Mouse (Mus musculus) CD4-positive helper T cell, adult 2 months (primary cell): ENCODE data around the gene Gsta2.
"Not testable (repeated sequence)": the region's sequence is repeated elsewhere in the genome, so short reads cannot be mapped to it uniquely, and the experiment has no call there.

Experiments
- DNase-seq: peaks from one replicate; pipeline ENCODE4 v3.0.0-alpha.2; 2012; ENCODE audit warnings: low read depth, missing footprints, low spot score

The Gsta2 gene

GRCm38 (mm10) chr9:78299143-78299542, 56.4 kb downstream of the Gsta2 start:
- not testable (repeated sequence) for DNase-seq

- DNase-seq: no peak
Measured at GRCm38 (mm10) chr9:78298232-78298631, 57.4 kb downstream of the Gsta2 start.

DNA sequence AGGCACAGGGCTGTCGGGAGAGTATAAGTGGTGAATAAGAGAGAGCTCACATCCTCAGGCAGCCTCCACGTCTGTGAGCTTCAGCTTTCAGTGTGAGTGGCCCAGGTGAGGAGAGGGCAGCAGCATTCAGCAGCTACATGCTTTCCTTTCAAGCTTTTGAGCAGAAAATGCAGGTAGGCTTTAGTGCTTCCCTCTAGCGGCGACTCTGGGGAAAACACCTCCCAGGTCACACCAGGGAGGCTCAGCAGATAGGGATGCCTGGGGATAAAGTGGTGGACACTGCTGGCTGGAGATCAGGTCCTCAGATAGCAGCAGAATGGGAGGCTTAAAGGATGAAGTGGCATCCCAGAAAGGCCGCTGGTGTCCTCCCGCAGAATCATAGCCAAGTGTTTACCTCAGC, 59.5 kb downstream of the Gsta2 start:
- DNase-seq: peak; percentile 36

DNA sequence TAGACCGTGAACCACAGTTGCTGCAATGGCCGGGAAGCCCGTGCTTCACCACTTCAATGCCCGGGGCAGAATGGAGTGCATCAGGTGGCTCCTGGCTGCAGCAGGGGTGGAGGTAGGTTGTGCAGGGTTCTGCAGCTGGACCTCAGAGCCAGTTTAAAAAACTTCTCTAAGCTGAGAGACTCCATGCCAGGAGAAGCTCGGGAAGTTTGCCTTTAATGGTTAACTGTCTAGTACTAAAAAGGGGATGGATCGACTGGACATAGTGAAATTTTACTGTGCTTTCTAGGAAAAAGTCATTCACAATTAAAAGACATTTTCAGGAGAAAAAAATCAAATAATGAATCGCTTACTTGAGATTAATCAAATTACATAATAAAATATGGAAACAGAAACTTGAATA, 60.8 kb downstream of the Gsta2 start:
- not testable (repeated sequence) for DNase-seq

GRCm38 (mm10) chr9:78293683-78294082, 61.9 kb downstream of the Gsta2 start:
- not testable (repeated sequence) for DNase-seq

DNA sequence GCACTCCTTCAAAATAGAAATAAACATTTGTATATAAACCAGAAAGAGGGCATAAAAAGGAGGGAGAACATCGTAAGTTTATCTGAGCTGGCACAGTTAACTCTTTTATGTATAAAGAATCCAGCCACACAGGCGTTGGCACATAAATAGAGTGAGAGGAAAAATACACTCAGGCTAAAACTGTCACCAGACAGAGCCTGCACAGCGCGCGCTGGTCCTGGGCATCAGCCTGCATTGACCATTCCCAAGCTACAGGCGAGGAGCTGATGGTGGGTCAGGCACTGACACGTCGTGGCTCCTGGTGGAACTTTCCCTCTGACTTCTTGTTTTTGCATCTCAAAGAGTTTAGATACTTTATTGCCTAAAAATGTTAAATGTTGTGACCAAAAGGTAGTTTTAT, 63.1 kb downstream of the Gsta2 start:
- DNase-seq: not testable (repeated sequence)

GRCm38 (mm10) chr9:78289723-78290122, 65.9 kb downstream of the Gsta2 start, which contains the start of gene Gm10639:
TSS of gene Gm10639 (plus strand) at chr9:78289923.
- DNase-seq: not testable (repeated sequence)

DNA sequence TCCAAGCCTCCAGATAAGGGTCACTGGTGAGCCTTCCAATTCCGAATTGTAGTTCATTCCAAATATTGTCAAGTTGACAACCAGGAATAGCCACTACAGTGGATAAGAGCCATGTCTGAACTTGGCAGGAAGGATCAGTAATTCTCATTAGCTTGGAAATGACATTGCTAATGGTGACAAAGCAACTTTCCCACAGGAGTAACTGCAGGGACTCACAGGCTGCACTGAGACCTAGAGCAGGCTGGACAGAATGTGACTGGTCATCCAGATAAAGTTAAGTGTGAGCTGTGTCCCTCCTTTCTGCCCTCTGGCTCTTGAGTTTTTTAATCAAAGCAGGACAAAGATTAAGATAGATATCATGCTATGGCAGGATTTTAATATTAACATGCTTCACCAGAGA, 66.5 kb downstream of the Gsta2 start:
- not testable (repeated sequence) for DNase-seq

DNA sequence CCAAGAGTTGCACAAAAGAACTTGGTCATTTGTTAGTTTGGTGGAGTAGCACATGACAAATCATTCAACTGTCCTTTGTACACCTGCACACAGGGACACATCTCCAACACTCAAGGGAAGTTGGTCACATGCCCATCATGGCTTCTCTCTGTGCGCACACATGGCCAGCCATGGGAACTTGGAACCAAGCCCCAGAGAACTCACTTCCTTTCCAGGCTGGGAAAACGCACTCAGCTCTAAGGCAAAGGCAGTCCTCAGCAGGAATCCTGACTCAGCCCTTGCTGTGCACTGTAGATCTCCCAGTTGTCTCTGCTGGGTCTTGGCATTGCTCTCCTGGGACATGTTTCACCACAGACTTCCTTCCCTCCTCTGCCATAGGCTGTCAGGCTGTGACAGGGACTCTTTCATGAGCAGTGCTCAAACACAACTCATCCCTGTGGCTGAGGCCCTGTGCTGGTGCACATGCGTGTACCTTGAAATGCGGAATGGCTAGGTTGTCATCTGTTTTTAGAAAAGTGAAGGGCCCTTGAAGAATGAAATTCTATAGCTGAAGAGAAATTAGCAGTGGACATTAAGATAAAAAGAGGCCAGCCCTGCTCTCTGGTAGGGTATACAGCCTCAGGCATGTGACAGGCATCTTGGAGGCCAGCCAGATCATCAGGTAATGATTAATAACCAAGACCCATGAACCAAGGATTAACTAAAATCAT, 73.4 kb downstream of the Gsta2 start:
- DNase-seq: not testable (repeated sequence)
